Mouse (Mus musculus) testis, adult 2 months (tissue): Measurements from ENCODE around the gene Grm2. TPM values are rescaled to one million over a fixed set of nuclear protein-coding genes. Genes with fewer than 3 reads are reported as not detected.
"Not testable (repeated sequence)": the region's sequence is repeated elsewhere in the genome, so short reads cannot be mapped to it uniquely, and the experiment has no call there.

Source experiments
- H3K27ac ChIP-seq: fragments of 200-500 bp; 2 replicates; pipeline ENCODE4 v1.5.1; 2012; ENCODE audit warnings: low read depth, low read length; ENCODE audit not compliant: control insufficient read depth, insufficient read depth
- H3K27me3 ChIP-seq: fragments of 200-500 bp; 2 replicates; pipeline ENCODE4 v1.6.1; 2012; ENCODE audit warnings: mild to moderate bottlenecking, low read length, moderate library complexity; ENCODE audit not compliant: control insufficient read depth, insufficient read depth
- H3K36me3 ChIP-seq: fragments of 200-500 bp; 2 replicates; pipeline ENCODE4 v1.6.1; 2012; ENCODE audit warnings: mild to moderate bottlenecking, low read length; ENCODE audit not compliant: control insufficient read depth, insufficient read depth
- H3K4me1 ChIP-seq: fragments of 200-500 bp; 2 replicates; pipeline ENCODE4 v1.6.1; 2012; ENCODE audit warnings: low read length; ENCODE audit not compliant: control insufficient read depth, insufficient read depth
- H3K4me3 ChIP-seq: fragments of 200-500 bp; 2 replicates; pipeline ENCODE4 v1.5.1; 2012; ENCODE audit warnings: low read depth, mild to moderate bottlenecking, low read length, moderate library complexity, mixed read lengths; ENCODE audit not compliant: control insufficient read depth
- CTCF ChIP-seq: fragments of 200-500 bp; IDR thresholded peaks from 2 replicates; pipeline ENCODE4 v1.5.1; 2012; ENCODE audit warnings: low read depth, mild to moderate bottlenecking, inconsistent platforms, low read length, moderate library complexity; ENCODE audit not compliant: control insufficient read depth, insufficient read depth, insufficient replicate concordance
- POLR2A ChIP-seq: fragments of 200-500 bp; IDR thresholded peaks from 2 replicates; pipeline ENCODE4 v1.6.1; 2012; ENCODE audit warnings: low read depth, mild to moderate bottlenecking, inconsistent platforms, low read length, moderate library complexity; ENCODE audit not compliant: control insufficient read depth
- polyA plus RNA-seq: library from polyadenylated mRNA; depleted of rRNA; stranded (reverse); fragments of >200 nt; gene quantifications from 2 replicates; pipeline ENCODE4 v1.2.3, GENCODE M21; 2012

Grm2 gene
- polyA plus RNA-seq, 1 experiment = 0.22 TPM

DNA sequence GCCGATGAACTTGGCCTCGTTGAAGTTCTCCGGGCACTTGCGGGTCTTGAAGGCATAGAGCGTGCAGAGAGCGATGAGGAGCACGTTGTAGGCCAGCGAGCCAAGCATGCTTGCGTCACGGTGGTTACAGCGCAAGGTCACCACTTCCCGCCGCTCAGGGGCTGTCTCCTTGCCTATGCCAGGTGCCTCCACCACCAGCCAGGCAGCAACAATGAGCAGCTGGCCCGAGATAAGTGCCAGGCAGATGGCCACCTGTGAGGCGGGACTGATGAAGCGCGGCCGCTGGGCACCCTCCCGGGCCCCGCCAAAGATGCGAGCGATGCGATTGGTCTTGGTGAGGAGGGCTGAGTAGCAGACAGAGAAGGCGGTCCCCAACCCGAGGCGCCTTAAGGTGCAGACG, 8.7 kb downstream of the Grm2 start:
- no peaks in the 10 kb centered on the region for H3K27me3 ChIP-seq
- H3K36me3 ChIP-seq = no peaks in the 10 kb centered on the region
- TF ChIP-seq CTCF (no peak), POLR2A (no peak)
- peaks cover 10% of the 10 kb centered on the region for H3K4me1 ChIP-seq
- H3K27ac ChIP-seq = no peak overlapping the region
- H3K4me3 ChIP-seq = no peak overlapping the region

DNA sequence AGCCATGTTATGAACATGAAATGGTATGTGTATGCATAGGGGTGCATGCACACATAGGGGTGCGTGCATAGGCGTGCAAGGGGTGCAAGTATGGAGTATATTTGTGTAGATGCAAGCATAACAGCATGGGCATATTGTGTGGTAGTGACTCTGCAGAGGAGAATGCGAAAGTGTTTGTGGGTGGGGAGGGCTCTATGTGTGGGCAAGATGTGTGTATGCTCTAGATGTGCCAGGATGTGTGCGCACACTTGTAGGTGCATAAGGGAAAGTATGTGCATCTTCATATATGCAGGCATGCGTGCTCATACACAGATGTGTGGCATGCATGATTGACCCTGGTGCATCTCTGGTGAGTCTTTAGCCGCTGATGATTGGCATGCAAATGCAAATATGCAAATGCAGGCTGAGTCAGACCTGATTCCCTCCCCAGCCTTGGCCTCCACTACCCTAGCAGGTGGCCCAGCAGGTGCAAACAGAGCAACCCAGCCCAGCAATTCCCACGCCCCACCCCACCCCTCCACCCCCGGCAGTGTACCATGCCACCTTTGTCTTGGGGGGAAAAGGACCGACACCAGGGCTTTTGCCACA, 10.1 kb downstream of the Grm2 start:
- H3K27ac ChIP-seq = no peak overlapping the region
- no peak overlapping the region for H3K4me3 ChIP-seq
- H3K27me3 ChIP-seq = no peaks in the 10 kb centered on the region
- H3K4me1 ChIP-seq = peaks cover 7% of the 10 kb centered on the region
- H3K36me3 ChIP-seq = no peaks in the 10 kb centered on the region
- TF ChIP-seq CTCF = no peak
- no peak for TF ChIP-seq POLR2A

DNA sequence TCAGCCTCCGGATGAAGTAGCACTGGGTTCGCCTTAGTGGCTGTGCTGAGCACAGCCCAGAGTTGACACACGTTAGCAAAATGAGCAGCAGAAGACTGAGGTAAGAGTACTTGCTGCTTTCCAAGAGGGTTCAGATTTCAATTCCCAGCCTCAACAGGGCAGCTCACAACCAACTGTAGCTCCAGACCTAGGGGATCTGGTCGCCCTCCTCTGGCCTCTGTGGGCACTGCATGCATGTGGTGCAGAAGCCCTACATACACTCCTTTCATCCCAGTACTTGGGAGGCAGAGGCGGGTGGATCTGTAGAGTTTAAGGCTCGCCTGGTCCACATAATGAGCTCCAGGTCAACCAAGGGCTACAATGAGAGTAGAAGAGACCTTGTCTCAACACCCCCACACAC, 12.1 kb downstream of the Grm2 start:
- no peaks in the 10 kb centered on the region for H3K36me3 ChIP-seq
- no peaks in the 10 kb centered on the region for H3K4me1 ChIP-seq
- H3K27me3 ChIP-seq = no peaks in the 10 kb centered on the region
- H3K27ac ChIP-seq = no peak overlapping the region
- TF ChIP-seq POLR2A = no peak
- peak; percentile 18; the same call in 1 of the 2 replicates for TF ChIP-seq CTCF
- no peak overlapping the region for H3K4me3 ChIP-seq

DNA sequence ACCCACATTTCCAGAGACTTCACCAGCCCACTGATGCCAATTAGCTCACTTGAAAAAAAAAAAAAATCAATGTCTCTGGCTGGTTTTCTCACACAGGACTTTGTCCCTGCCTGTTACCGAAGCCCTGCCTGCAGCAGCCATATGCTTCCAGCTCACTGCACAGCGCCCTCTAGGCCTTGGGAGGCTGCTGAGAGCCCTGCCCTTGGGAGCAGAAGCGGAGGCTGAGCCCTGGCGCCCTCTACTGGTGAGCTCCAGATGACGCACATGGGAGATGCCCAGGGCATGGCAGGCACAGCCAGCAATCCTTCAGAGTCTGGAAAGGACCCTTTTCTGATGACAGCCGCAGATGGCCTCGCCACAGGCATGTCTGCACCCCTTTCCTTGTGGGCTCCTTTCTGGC, 12.8 kb downstream of the Grm2 start:
- H3K4me3 ChIP-seq = no peak overlapping the region
- H3K27me3 ChIP-seq = no peaks in the 10 kb centered on the region
- no peak overlapping the region for H3K27ac ChIP-seq
- no peaks in the 10 kb centered on the region for H3K4me1 ChIP-seq
- peak; percentile 96 for TF ChIP-seq CTCF
- TF ChIP-seq POLR2A = no peak
- no peaks in the 10 kb centered on the region for H3K36me3 ChIP-seq

DNA sequence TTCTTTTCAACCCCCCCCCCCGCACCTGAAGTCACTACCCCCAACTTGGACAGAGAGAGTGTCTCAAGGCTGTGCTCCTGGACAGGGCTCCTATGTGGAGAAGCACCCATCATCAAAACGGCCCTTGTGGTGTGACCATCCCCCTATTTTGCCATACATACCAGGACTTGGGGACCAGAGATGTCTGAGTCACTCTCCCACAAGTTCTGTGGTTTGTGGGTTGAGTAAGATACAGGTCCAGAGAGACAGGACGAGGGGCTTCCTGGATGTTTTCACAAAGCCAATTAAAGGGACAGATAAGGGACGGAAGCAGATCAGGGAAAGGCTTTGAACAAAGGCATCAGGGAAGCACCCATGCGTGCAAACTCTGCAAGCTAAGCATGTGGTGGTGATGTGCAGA, 14.5 kb downstream of the Grm2 start:
- H3K4me1 ChIP-seq = no peaks in the 10 kb centered on the region
- no peak overlapping the region; the same call in 1 of the 2 replicates for H3K4me3 ChIP-seq
- no peaks in the 10 kb centered on the region for H3K36me3 ChIP-seq
- H3K27me3 ChIP-seq = no peaks in the 10 kb centered on the region
- H3K27ac ChIP-seq = no peak overlapping the region
- no peak for TF ChIP-seq CTCF
- TF ChIP-seq POLR2A = no peak

DNA sequence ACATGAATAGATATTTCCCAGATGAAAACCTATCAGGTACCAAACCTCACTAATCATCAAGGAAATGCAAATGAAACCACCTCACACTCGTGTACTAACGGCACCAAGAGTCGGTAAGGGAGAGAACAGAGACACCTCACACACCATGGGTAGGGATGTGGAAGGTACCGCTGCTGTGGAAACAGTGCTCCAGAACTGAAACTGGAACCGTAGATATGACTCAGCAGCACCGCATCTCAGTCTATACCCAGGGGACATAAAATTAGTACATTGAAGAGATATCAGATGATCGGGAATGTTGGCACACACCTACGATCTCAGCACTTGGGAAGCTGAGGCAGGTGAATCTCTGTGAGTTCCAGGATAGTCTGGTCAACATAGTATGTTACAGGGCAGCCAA, 17.7 kb downstream of the Grm2 start:
- no peaks in the 10 kb centered on the region for H3K27me3 ChIP-seq
- no peak for TF ChIP-seq POLR2A
- no peak for TF ChIP-seq CTCF

DNA sequence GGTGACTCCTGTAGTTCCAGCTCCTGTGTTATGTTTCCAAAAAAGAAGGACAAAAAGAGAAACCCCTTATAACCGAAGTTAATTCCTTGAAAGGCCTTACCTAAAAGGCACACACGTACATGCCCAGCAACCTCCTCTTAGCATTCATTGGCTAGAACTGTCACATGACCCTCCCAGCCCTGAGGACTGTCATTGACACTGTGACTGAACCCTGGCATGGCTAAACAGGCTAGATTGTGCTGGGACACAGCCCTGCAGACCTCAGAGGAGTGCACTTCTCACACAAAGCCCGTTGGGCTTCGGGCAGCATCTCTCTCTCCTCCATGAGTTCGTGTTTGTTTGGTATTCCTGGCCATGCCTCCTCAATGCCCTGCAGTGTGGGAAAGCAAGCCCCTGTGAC, 23.7 kb downstream of the Grm2 start:
- Histone ChIP-seq H3K36me3 (no peaks in the 10 kb centered on the region), H3K27me3 (no peaks in the 10 kb centered on the region), H3K4me1 (no peaks in the 10 kb centered on the region), H3K27ac (no peak overlapping the region), H3K4me3 (no peak overlapping the region)
- TF ChIP-seq POLR2A (no peak), CTCF (no peak)

More for the DNA sequence above, 17.7 kb downstream of the Grm2 start:
- Histone ChIP-seq H3K27ac (no peak overlapping the region), H3K4me3 (no peak overlapping the region), H3K4me1 (no peaks in the 10 kb centered on the region), H3K36me3 (no peaks in the 10 kb centered on the region)

DNA sequence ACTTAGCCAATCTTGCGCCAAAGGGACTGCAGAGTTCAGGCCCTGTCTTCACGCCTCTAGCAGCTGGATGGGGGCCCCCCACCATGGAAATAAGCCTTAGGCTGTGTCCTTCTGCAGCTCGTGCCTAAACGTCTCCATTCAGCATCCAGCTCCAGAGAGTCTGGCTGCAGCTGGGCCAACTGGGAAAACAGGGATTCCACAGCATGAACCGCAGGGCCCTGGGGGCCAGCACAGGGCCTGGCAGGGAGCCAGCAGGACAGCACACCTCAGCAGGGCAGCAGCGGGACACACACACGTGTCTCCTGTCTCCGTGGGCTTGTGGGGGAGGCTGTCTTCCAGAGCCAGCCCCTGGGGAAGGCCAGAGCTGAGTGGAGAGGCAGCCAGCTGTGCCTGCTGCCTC, 28.1 kb downstream of the Grm2 start:
- not testable (repeated sequence) for H3K27ac ChIP-seq, H3K4me1 ChIP-seq, H3K27me3 ChIP-seq, H3K36me3 ChIP-seq
- peak overlapping the region; percentile 76 for H3K4me3 ChIP-seq

DNA sequence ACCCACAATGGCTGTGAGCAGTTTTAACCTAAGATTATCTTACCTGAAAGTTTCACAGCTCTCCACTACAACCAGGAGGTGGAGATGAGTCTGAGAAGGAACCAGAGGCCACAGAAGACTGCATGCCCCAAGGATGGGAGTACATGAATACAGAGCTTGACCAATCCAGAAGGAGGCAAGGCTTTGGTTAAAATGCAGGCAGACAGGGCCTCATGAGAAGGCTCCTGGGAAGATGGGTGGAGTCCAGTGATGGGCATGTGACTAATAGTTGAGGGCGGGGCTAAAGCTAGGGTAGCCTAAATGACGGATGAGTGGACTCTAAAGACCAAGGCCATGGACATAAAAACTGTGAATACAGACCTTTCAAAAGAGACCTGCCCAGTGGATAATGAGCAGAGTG, 29.6 kb downstream of the Grm2 start, which contains the start of gene Iqcf6:
Gene Iqcf6 (plus strand): TSS at position 301 of the 400 bp plus-strand sequence.
- Histone ChIP-seq H3K27me3 (no peaks in the 10 kb centered on the region), H3K36me3 (no peaks in the 10 kb centered on the region), H3K27ac (no peak within 1 kb of the TSS; the same call in 1 of the 2 replicates), H3K4me3 (peak within 1 kb of the TSS; percentile 76), H3K4me1 (no peaks in the 10 kb centered on the region)
- TF ChIP-seq POLR2A (no peak), CTCF (no peak)
